Mouse (Mus musculus) liver, embryonic 14.5 days (tissue): ENCODE data around the gene Aamp. TPM values are rescaled to one million over a fixed set of nuclear protein-coding genes. Genes with fewer than 3 reads are reported as not detected.

Experiments used
- ATAC-seq: fragments of 200-750 bp; cut with Nextera tagmentation; 2 replicates; pipeline ENCODE4 v1.8.0; 2017; ENCODE audit warnings: moderate number of reproducible peaks, mild to moderate bottlenecking, moderate library complexity; ENCODE audit not compliant: insufficient read depth
- DNase-seq, 3 experiments: peaks; one replicate each; pipeline ENCODE4 v3.0.0-alpha.2; 2012 to 2013; ENCODE audit warnings: low read depth in 3 of 3, low spot score in 3 of 3
- H3K27ac ChIP-seq: fragments of 300-500 bp; sonication (generic); 2 replicates; pipeline ENCODE4 v1.5.1; 2014; ENCODE audit warnings: moderate library complexity, mild to moderate bottlenecking, control low read depth, inconsistent platforms
- H3K27me3 ChIP-seq: fragments of 300-500 bp; sonication (generic); 2 replicates; pipeline ENCODE4 v1.6.1; 2014; ENCODE audit warnings: mild to moderate bottlenecking, low read length, moderate library complexity; ENCODE audit not compliant: control insufficient read depth, insufficient read depth
- H3K36me3 ChIP-seq: fragments of 300-500 bp; sonication (generic); replicated peaks from 2 replicates; pipeline ENCODE4 v1.6.1; 2014; ENCODE audit warnings: low read depth; ENCODE audit not compliant: control insufficient read depth, insufficient read depth
- H3K4me1 ChIP-seq, 2 experiments: fragments of 200-500 bp in 1 of 2; fragments of 300-500 bp in 1 of 2; sonication (generic) in 1 of 2; replicated peaks; 2 replicates each; pipeline ENCODE4 v1.6.1; 2012 to 2014; ENCODE audit warnings: antibody characterized with exemption in 1 of 2, inconsistent platforms in 1 of 2, low read length in 1 of 2; ENCODE audit not compliant: control insufficient read depth in 2 of 2, insufficient read depth in 2 of 2
- H3K4me2 ChIP-seq: fragments of 300-500 bp; sonication (generic); 2 replicates; pipeline ENCODE4 v1.6.1; 2014; ENCODE audit warnings: low read depth, mild to moderate bottlenecking, control low read depth, moderate library complexity
- H3K4me3 ChIP-seq, 2 experiments: fragments of 200-500 bp in 1 of 2; fragments of 300-500 bp in 1 of 2; sonication (generic) in 1 of 2; 2 replicates each; pipeline ENCODE4 v1.5.1; 2012 to 2014; ENCODE audit warnings: low read depth in 2 of 2, low read length in 2 of 2, mild to moderate bottlenecking in 2 of 2, control low read depth in 1 of 2, inconsistent platforms in 1 of 2, moderate library complexity in 1 of 2; ENCODE audit not compliant: insufficient read depth in 1 of 2
- H3K9ac ChIP-seq: fragments of 300-500 bp; sonication (generic); replicated peaks from 2 replicates; pipeline ENCODE4 v1.6.1; 2014; ENCODE audit warnings: mild to moderate bottlenecking, control low read depth, moderate library complexity
- H3K9me3 ChIP-seq: fragments of 300-500 bp; sonication (generic); 2 replicates; pipeline ENCODE4 v1.6.1; 2016; ENCODE audit warnings: low read length, mixed read lengths; ENCODE audit not compliant: control insufficient read depth
- CTCF ChIP-seq: IDR thresholded peaks from 2 replicates; pipeline ENCODE4 v1.5.1; 2016; ENCODE audit warnings: antibody characterized with exemption, low read depth, control low read depth
- EP300 ChIP-seq: IDR thresholded peaks from 2 replicates; pipeline ENCODE4 v1.6.1; 2016; ENCODE audit warnings: antibody characterized with exemption, low read depth
- WGBS: fragments of 180-500 bp; shearing (Covaris S2); extraction: QIAGEN DNeasy Blood & Tissue Kit; methylation state at CpG from one replicate; pipeline ENCODE4 v1.1.7; 2014; ENCODE audit not compliant: insufficient replicate concordance; 5-methylcytosine and 5-hydroxymethylcytosine counted together
- polyA plus RNA-seq, 2 experiments: library from polyadenylated mRNA; depleted of rRNA in 1 of 2; stranded (reverse) in 1 of 2; unstranded in 1 of 2; fragments of >200 nt; fragmentation: Nextera tagmentation in 1 of 2; extraction: Ambion mirVana in 1 of 2; gene quantifications; 2 replicates each; pipeline versions ENCODE4 v1.2.1 to v1.2.3; 2012 to 2014

The Aamp gene
- polyA plus RNA-seq, 2 experiments: 55.8 to 84.4 TPM

GRCm38 (mm10) chr1:74313049-74313692 is 28.6 kb upstream of the Aamp start:
- no peaks in the 10 kb centered on the region for H3K27me3 ChIP-seq
- peaks cover 0 to 10% of the 10 kb centered on the region in 2 experiments; a peak in 1 of 4 replicates for H3K4me1 ChIP-seq
- no peak for ATAC-seq
- H3K4me3 ChIP-seq: no peak overlapping the region
- TF ChIP-seq CTCF (peak; percentile 85), EP300 (no peak)
- no peak overlapping the region for H3K9ac ChIP-seq
- no peaks in the 10 kb centered on the region for H3K36me3 ChIP-seq
- no peak overlapping the region for H3K4me2 ChIP-seq
- DNase-seq: peak; percentile 55 to 61 (median 58)
- WGBS: 2% methylated on average over 3 of the region's 3 CpGs
- H3K27ac ChIP-seq: no peak overlapping the region
- no peaks in the 10 kb centered on the region for H3K9me3 ChIP-seq

- DNase-seq (no peak), ATAC-seq (no peak)
- no peak overlapping the region for H3K9ac ChIP-seq
- H3K9me3 ChIP-seq: no peaks in the 10 kb centered on the region
- H3K4me1 ChIP-seq: peaks cover 0 to 27% of the 10 kb centered on the region in 2 experiments; a peak in 3 of 4 replicates
- H3K36me3 ChIP-seq: no peaks in the 10 kb centered on the region
- no peaks in the 10 kb centered on the region for H3K27me3 ChIP-seq
- H3K4me3 ChIP-seq: no peak overlapping the region
- TF ChIP-seq CTCF (no peak), EP300 (no peak)
- no peak overlapping the region for H3K27ac ChIP-seq
- WGBS: 25% methylated on average over 3 of the region's 3 CpGs
- no peak overlapping the region for H3K4me2 ChIP-seq
Observed at GRCm38 (mm10) chr1:74309767-74310166, 25.2 kb upstream of the Aamp start.

DNA sequence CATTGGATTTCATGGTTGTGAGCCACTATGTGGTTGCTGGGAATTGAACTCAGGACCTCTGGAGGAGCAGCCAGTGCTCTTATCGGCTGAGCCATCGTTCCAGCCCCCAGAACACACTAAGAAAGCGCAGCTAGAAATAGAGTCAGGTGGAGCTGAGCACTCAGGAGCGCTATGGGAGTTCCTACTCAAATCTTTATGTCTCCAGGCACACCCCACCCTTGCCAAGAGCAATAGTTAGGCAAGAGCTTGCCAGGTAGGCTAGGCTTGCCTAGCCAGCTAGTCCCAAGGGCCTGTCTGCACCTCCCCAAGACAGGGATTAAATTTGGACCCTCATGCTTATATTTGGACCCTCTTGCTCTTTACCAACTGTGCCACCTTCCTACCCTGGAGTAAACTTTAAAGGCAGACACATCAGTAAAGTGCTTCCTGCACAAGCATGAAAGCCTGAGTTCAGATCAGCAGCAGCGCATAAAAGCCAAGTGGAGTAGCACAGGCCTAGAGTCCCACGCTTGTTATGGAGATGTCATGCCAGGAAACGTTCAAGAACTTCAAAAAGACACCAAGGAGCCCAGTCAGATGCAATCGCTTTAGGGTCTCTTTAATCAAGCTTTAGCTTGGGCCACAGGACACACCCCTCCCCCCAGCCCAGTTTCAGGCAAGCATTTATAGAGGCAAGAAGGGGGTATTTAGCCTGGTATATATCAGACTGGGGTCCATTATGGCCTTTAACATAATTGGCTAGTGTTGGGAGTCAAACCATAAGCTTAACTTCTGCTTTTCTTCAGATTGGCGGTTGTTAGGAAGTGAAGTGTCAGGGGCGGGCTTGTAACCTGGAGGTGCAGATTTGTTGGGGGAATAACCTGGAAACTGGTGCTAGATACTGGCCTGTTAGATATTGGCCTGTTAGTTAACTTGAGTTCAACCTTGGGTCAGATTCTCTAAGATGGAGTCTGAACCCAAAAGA is 23.7 kb upstream of the Aamp start:
- H3K4me1 ChIP-seq: peaks cover 0 to 31% of the 10 kb centered on the region in 2 experiments; a peak in 3 of 4 replicates
- H3K27ac ChIP-seq: no peak overlapping the region
- no peak overlapping the region for H3K9ac ChIP-seq
- H3K36me3 ChIP-seq: no peaks in the 10 kb centered on the region
- DNase-seq: no peak
- no peak overlapping the region for H3K4me2 ChIP-seq
- no peaks in the 10 kb centered on the region for H3K9me3 ChIP-seq
- ATAC-seq: no peak
- WGBS: 55% methylated on average over 10 of the region's 10 CpGs
- no peak for TF ChIP-seq EP300
- no peak overlapping the region for H3K4me3 ChIP-seq
- no peaks in the 10 kb centered on the region for H3K27me3 ChIP-seq

GRCm38 (mm10) chr1:74307146-74307545 is 22.6 kb upstream of the Aamp start:
- no peak overlapping the region for H3K4me2 ChIP-seq
- H3K27ac ChIP-seq: no peak overlapping the region
- H3K9me3 ChIP-seq: no peaks in the 10 kb centered on the region
- WGBS: 75% methylated on average over 1 of the region's 1 CpGs
- DNase-seq (no peak), ATAC-seq (no peak)
- no peaks in the 10 kb centered on the region for H3K27me3 ChIP-seq
- no peaks in the 10 kb centered on the region for H3K36me3 ChIP-seq
- TF ChIP-seq CTCF: no peak
- no peak for TF ChIP-seq EP300
- H3K4me3 ChIP-seq: no peak overlapping the region
- H3K9ac ChIP-seq: no peak overlapping the region
- peaks cover 0 to 36% of the 10 kb centered on the region in 2 experiments; a peak in 3 of 4 replicates for H3K4me1 ChIP-seq

DNA sequence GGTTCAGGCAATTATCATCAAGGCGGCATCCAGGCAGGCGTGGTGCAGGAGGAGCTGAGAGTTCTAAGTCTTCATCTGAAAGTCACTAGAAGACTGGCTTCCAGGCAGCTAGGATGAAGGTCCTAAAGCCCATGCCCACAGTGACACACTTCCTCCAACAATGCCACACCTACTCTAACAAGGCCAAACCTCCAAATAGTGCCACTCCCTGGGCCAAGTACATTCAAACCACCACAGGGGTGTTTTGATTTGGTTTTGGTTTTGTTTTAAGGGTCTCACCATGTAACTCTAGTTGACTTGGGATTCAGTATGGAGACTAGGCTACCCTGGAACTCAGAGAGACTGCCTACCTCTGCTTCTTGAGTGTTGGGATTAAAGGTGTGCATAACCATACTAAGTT is 21.0 kb upstream of the Aamp start, which contains the start of gene Tmbim1:
TSS of gene Tmbim1 (minus strand) at position 101 of the 400 bp plus-strand sequence.
- ATAC-seq: no peak
- Histone ChIP-seq H3K4me2 (peak within 1 kb of the TSS; percentile 94), H3K4me1 (peaks cover under 1 to 40% of the 10 kb centered on the region in 2 experiments), H3K4me3 (peak within 1 kb of the TSS; percentile 81 to 95; a peak in 3 of 4 replicates), H3K27me3 (no peaks in the 10 kb centered on the region), H3K9ac (no peak within 1 kb of the TSS; the same call in 1 of the 2 replicates), H3K36me3 (no peaks in the 10 kb centered on the region), H3K9me3 (no peaks in the 10 kb centered on the region), H3K27ac (no peak within 1 kb of the TSS)
- 85% methylated on average over 2 of the region's 2 CpGs for WGBS
- no peak for DNase-seq
- TF ChIP-seq EP300 (no peak), CTCF (no peak)
